Mouse (Mus musculus) small intestine, adult 2 months (tissue): Measurements from ENCODE around the gene Pou3f3. TPM values are rescaled to one million over a fixed set of nuclear protein-coding genes. Genes with fewer than 3 reads are reported as not detected.

ENCODE experiments used
- H3K27ac ChIP-seq: fragments of 200-500 bp; 2 replicates; pipeline ENCODE4 v1.5.1; 2012; ENCODE audit warnings: low read depth, low read length, control low read depth, inconsistent platforms; ENCODE audit not compliant: insufficient read depth
- H3K27me3 ChIP-seq: fragments of 200-500 bp; 2 replicates; pipeline ENCODE4 v1.6.1; 2012; ENCODE audit warnings: mild to moderate bottlenecking, moderate library complexity, low read length, inconsistent platforms; ENCODE audit not compliant: control insufficient read depth, insufficient read depth
- H3K36me3 ChIP-seq: fragments of 200-500 bp; 2 replicates; pipeline ENCODE4 v1.6.1; 2012; ENCODE audit warnings: mild to moderate bottlenecking, low read length, control low read depth, inconsistent platforms; ENCODE audit not compliant: control insufficient read depth, insufficient read depth
- H3K4me1 ChIP-seq: fragments of 200-500 bp; 2 replicates; pipeline ENCODE4 v1.6.1; 2012; ENCODE audit warnings: low read length, inconsistent platforms, mixed read lengths; ENCODE audit not compliant: control insufficient read depth, insufficient read depth, insufficient read length
- H3K4me3 ChIP-seq: fragments of 200-500 bp; 2 replicates; pipeline ENCODE4 v1.5.1; 2012; ENCODE audit warnings: low read depth, mild to moderate bottlenecking, control low read depth, inconsistent platforms, low read length, moderate library complexity
- CTCF ChIP-seq: fragments of 200-500 bp; IDR thresholded peaks from 2 replicates; pipeline ENCODE4 v1.5.1; 2012; ENCODE audit warnings: low read depth, mild to moderate bottlenecking, control low read depth, inconsistent platforms, low read length, moderate library complexity, mixed read lengths; ENCODE audit not compliant: insufficient replicate concordance, insufficient read length; ENCODE audit errors: extremely low read depth
- POLR2A ChIP-seq: fragments of 200-500 bp; IDR thresholded peaks from 2 replicates; pipeline ENCODE4 v1.6.1; 2012; ENCODE audit warnings: low read depth, mild to moderate bottlenecking, control low read depth, inconsistent platforms, low read length, moderate library complexity
- WGBS: fragments of 180-500 bp; shearing (Covaris S2); methylation state at CpG from one replicate; pipeline ENCODE4 v1.1.7; 2018; 5-methylcytosine and 5-hydroxymethylcytosine counted together
- polyA plus RNA-seq: library from polyadenylated mRNA; depleted of rRNA; stranded (reverse); fragments of >200 nt; gene quantifications from 2 replicates; pipeline ENCODE4 v1.2.3, GENCODE M21; 2012; rRNA removed

Gene Pou3f3
- polyA plus RNA-seq: 0.01 TPM in 1 of 2 replicates, not detected in the other

- H3K36me3 ChIP-seq: no peaks in the 10 kb centered on the region
- 5% methylated on average over 21 of the region's 21 CpGs for WGBS
- H3K27ac ChIP-seq: no peak within 1 kb of the TSS
- peaks cover 69% of the 10 kb centered on the region for H3K27me3 ChIP-seq
- TF ChIP-seq CTCF (no peak), POLR2A (no peak)
- H3K4me3 ChIP-seq: peak within 1 kb of the TSS; percentile 33; the same call in 1 of the 2 replicates
- peaks cover 11% of the 10 kb centered on the region for H3K4me1 ChIP-seq
These were observed at the start of gene Pou3f3 for GRCm38 (mm10) chr1:42695578-42695915. Gene Pou3f3, plus strand, starts transcription at chr1:42695768.

DNA sequence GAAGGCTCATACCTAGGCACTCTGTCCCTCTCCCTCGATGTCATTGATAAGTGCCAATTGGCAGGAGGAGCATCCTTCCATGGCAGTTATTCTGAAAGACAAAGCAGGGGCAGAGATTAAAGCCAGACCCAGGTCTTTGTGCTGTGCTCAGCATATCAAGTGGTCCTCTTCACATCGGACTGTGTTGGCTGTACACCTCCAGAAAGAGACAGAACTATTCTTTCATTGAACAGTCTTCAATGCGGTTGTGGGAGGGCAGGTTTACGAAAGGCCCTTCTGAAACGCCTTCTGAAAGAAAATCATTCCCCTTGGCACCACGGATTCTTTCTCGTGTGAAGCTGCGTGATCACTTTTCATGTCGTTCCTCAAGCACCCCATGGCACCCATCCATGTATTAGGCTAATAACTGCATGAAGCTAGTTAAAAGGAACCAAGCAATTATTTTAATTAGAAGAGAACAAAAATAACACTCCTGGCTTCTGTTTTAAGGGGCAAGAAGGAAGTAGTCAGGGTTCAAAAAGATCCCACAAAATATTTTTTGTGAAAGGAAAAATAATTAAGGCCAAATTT is 47.1 kb upstream of the Pou3f3 start:
- H3K4me1 ChIP-seq: no peaks in the 10 kb centered on the region
- no peaks in the 10 kb centered on the region for H3K36me3 ChIP-seq
- WGBS: 90% methylated on average over 9 of the region's 9 CpGs
- H3K27me3 ChIP-seq: no peaks in the 10 kb centered on the region
- no peak overlapping the region for H3K4me3 ChIP-seq
- H3K27ac ChIP-seq: no peak overlapping the region
- no peak for TF ChIP-seq CTCF
- no peak for TF ChIP-seq POLR2A

DNA sequence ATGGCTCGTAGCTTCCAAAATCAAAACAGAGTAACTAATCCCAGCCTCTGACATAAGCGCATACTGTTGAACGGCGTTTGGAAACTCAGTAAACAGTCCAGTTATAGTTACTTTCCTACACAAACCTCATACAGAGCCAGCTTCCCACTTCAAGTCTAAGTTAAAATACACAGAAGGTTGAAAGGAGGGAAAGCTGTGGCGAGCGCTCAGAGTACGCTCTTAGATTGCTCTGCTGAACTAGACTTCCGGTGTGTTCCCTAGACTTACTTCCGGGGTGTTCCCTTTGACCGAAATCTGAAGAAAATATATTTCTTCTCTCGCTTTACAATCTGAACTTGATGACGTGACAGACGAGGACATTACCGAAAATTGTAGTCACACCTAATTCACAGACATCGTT is 44.1 kb upstream of the Pou3f3 start:
- Histone ChIP-seq H3K36me3 (no peaks in the 10 kb centered on the region), H3K4me3 (no peak overlapping the region), H3K4me1 (no peaks in the 10 kb centered on the region), H3K27me3 (no peaks in the 10 kb centered on the region), H3K27ac (no peak overlapping the region)
- TF ChIP-seq POLR2A: no peak
- TF ChIP-seq CTCF: no peak
- 88% methylated on average over 15 of the region's 15 CpGs for WGBS

GRCm38 (mm10) chr1:42667546-42667945 is 28.0 kb upstream of the Pou3f3 start:
- H3K4me1 ChIP-seq: no peaks in the 10 kb centered on the region
- no peak overlapping the region for H3K4me3 ChIP-seq
- H3K36me3 ChIP-seq: no peaks in the 10 kb centered on the region
- 90% methylated on average over 1 of the region's 1 CpGs for WGBS
- TF ChIP-seq CTCF (no peak), POLR2A (no peak)
- no peak overlapping the region for H3K27ac ChIP-seq
- H3K27me3 ChIP-seq: no peaks in the 10 kb centered on the region

DNA sequence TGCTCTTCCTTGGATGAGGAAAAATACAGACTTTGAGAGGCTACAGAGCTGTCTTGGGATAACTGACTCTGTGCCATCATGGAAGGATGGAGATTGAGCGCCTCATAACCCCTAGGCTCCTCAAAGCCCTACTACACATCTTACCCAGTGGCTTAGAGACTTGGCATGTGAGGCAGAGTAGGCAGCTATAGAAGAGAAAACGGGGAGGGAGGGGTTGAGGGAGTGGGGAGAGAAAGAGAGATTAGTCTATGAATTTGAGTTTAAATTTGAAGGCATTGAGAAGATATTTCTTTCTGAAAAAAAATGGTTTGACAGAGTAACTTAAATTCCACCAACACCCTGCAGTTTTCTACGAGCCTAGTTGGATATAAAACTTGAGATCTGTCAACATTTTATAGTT is 14.9 kb upstream of the Pou3f3 start:
- H3K36me3 ChIP-seq: no peaks in the 10 kb centered on the region
- no peak overlapping the region for H3K27ac ChIP-seq
- WGBS: 71% methylated on average over 3 of the region's 3 CpGs
- H3K27me3 ChIP-seq: peaks cover 11% of the 10 kb centered on the region
- no peaks in the 10 kb centered on the region for H3K4me1 ChIP-seq
- no peak overlapping the region for H3K4me3 ChIP-seq
- TF ChIP-seq CTCF: no peak
- TF ChIP-seq POLR2A: no peak

DNA sequence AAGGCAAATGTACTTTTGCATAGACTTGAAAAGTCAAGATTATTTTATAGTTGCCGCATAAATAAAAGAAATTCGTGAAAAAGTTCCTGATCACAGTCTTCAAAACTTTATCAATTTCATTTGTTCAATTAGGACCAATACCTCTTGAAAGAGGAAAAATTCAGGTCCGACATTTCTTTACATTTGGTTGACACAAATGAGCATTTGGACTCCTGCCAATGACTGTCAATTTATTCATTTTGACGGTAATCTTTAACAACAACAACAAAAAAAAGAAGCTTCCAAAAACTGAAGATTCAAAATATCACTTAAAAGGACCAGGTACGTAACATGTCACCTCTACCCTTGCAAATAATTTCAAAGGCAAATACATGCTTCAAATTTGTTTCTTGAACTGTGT is 13.8 kb upstream of the Pou3f3 start:
- 74% methylated on average over 5 of the region's 5 CpGs for WGBS
- no peak overlapping the region for H3K4me3 ChIP-seq
- peaks cover 20% of the 10 kb centered on the region for H3K27me3 ChIP-seq
- H3K4me1 ChIP-seq: no peaks in the 10 kb centered on the region
- no peak for TF ChIP-seq CTCF
- TF ChIP-seq POLR2A: no peak
- no peak overlapping the region for H3K27ac ChIP-seq
- no peaks in the 10 kb centered on the region for H3K36me3 ChIP-seq

DNA sequence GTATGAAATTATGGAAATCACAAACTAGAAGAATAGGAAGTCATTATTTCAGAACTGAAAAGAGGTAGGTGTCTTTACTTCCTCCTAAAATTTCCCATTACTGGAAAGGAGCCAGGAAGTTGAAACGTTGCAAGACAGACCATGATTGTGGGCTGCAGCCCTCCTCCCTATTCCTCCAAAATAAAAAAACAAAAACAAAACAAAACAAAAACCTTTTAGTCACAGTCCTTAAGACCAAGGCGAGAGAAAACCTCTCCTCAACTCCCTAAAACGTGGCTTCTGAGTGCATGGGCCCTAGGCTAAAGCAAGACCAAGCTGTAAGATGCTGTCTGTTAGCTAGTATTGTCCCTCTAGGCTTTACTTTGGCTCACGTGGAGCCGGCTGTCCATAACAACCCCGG is 11.7 kb upstream of the Pou3f3 start:
- Histone ChIP-seq H3K27me3 (peaks cover 21% of the 10 kb centered on the region), H3K27ac (no peak overlapping the region), H3K4me3 (no peak overlapping the region), H3K36me3 (no peaks in the 10 kb centered on the region), H3K4me1 (no peaks in the 10 kb centered on the region)
- TF ChIP-seq CTCF (no peak), POLR2A (no peak)
- WGBS: 6% methylated on average over 6 of the region's 6 CpGs
